Mouse (Mus musculus) ES-E14 (cell line): ENCODE results near the gene Mcrip1. TPM values are rescaled to one million over a fixed set of nuclear protein-coding genes. Genes with fewer than 3 reads are reported as not detected.
A peak's percentile ranks its signal among the peaks of the same experiment; 100 is the strongest.

Source experiments
- DNase-seq: peaks from one replicate; pipeline ENCODE4 v3.0.0-alpha.2; 2013; ENCODE audit warnings: low read depth, low spot score
- H3K27ac ChIP-seq: 2 replicates; pipeline ENCODE4 v1.5.1; 2012; ENCODE audit warnings: low read depth, mild to moderate bottlenecking, low read length, moderate library complexity, mixed read lengths; ENCODE audit not compliant: poor library complexity, insufficient read depth, severe bottlenecking
- H3K36me3 ChIP-seq: 2 replicates; pipeline ENCODE4 v1.6.1; 2012; ENCODE audit warnings: mild to moderate bottlenecking, low read length, moderate library complexity, mixed read lengths; ENCODE audit not compliant: control insufficient read depth, poor library complexity, insufficient read depth, severe bottlenecking
- H3K4me1 ChIP-seq, 2 experiments: fragments of 150-350 bp in 1 of 2; sonication (generic) in 1 of 2; 2 replicates each; pipeline ENCODE4 v1.6.1; 2012; ENCODE audit warnings: low read length in 2 of 2, mild to moderate bottlenecking in 1 of 2, mixed read lengths in 1 of 2; ENCODE audit not compliant: control insufficient read depth in 2 of 2, insufficient read depth in 2 of 2, poor library complexity in 1 of 2
- H3K4me3 ChIP-seq, 2 experiments: fragments of 150-350 bp in 1 of 2; sonication (generic) in 1 of 2; 2 replicates each; pipeline ENCODE4 v1.5.1; 2012; ENCODE audit warnings: low read length in 2 of 2, low read depth in 1 of 2, mild to moderate bottlenecking in 1 of 2, mixed read lengths in 1 of 2; ENCODE audit not compliant: insufficient read depth in 1 of 2, poor library complexity in 1 of 2, severe bottlenecking in 1 of 2
- H3K9ac ChIP-seq: 2 replicates; pipeline ENCODE4 v1.6.1; 2012; ENCODE audit warnings: low read depth, mild to moderate bottlenecking, low read length, mixed read lengths; ENCODE audit not compliant: poor library complexity, insufficient read depth, severe bottlenecking
- H3K9me3 ChIP-seq: fragments of 150-350 bp; sonication (generic); 2 replicates; pipeline ENCODE4 v1.6.1; 2012; ENCODE audit warnings: low read depth, mild to moderate bottlenecking, low read length; ENCODE audit not compliant: control insufficient read depth, insufficient read depth
- CHD2 ChIP-seq: IDR thresholded peaks from 2 replicates; pipeline ENCODE4 v1.6.1; 2014; ENCODE audit warnings: mild to moderate bottlenecking, low read depth, low read length, inconsistent platforms
- HCFC1 ChIP-seq: IDR thresholded peaks from 2 replicates; pipeline ENCODE4 v1.6.1; 2012; ENCODE audit warnings: low read length, inconsistent platforms, borderline replicate concordance; ENCODE audit not compliant: insufficient read depth
- MAFK ChIP-seq: IDR thresholded peaks from 2 replicates; pipeline ENCODE4 v1.6.1; 2014; ENCODE audit warnings: mild to moderate bottlenecking, low read depth, low read length, inconsistent platforms; ENCODE audit not compliant: insufficient read depth
- ZC3H11A ChIP-seq: IDR thresholded peaks from 2 replicates; pipeline ENCODE4 v1.6.1; 2012; ENCODE audit warnings: low read depth, mild to moderate bottlenecking, inconsistent platforms, low read length, borderline replicate concordance
- ZNF384 ChIP-seq: IDR thresholded peaks from 2 replicates; pipeline ENCODE4 v1.6.1; 2012; ENCODE audit warnings: low read depth, low read length, inconsistent platforms
- in situ Hi-C, 2 experiments: fragments of 600-800 bp; cut with MboI; formaldehyde crosslinking; loops; one replicate each; pipeline ENCODE4 v1.15.1; 2025; ENCODE audit warnings: low sequenced_read_pairs in 2 of 2, inconsistent platforms in 1 of 2; ENCODE audit not compliant: unreplicated experiment in 2 of 2
- total RNA-seq: library from RNA; depleted of rRNA; stranded (reverse); fragments of 300-350 nt; gene quantifications from 2 replicates; pipeline ENCODE4 v1.2.3, GENCODE M21; 2012

Mcrip1 gene
- total RNA-seq, 1 experiment: 18.9 TPM

DNA sequence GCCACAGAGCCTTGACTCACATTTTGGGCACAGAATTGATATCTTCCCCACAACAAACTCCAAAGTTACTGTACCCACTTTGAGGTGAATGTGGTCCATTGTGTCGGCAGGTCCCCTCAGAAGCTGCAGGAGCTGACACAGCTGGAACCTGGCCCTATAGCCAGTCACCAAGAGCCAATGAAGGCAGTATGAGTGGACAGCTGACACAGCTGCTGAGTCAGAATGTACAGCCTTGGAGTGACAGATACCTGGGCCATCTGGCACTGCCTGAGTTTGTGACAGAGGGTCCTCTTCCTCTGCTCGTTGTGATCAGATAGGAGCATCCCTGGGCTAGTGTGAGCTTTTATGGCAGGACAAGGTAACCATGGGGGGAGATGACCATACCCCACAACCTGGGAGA is 5.7 kb upstream of the Mcrip1 start:
- in situ Hi-C loops: no loop called here
- DNase-seq: no peak
- H3K36me3 ChIP-seq: peaks cover 6% of the 10 kb centered on the region
- peaks cover 0 to 5% of the 10 kb centered on the region in 2 experiments; a peak in 1 of 4 replicates for H3K4me1 ChIP-seq
- H3K27ac ChIP-seq: no peak overlapping the region
- H3K4me3 ChIP-seq: no peak overlapping the region
- H3K9ac ChIP-seq: no peak overlapping the region
- TF ChIP-seq MAFK (no peak), CHD2 (no peak), ZNF384 (no peak), ZC3H11A (no peak)
- H3K9me3 ChIP-seq: no peaks in the 10 kb centered on the region

DNA sequence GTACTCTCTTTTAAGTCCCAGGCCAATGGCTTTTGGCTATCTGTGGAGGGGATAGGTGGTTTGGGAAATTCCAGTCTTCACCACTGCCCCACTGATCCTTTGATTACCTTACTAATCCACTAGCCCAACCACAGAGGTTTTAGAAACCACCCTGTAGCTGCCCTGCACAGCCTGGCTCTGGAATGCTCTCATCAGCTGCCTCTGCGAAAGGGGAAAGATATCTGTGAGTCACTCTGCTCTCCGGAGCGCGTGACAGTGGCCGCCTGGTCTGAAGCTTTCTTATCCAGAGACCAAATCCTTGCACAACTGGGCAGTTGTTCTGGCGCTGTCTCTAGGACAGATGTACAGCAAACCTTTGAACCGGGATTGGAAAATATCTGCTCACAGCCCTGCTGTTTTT is 5.3 kb upstream of the Mcrip1 start:
- H3K9ac ChIP-seq: no peak overlapping the region
- no peak for TF ChIP-seq CHD2
- no peak for TF ChIP-seq ZC3H11A
- no peak for TF ChIP-seq ZNF384
- TF ChIP-seq HCFC1: no peak
- TF ChIP-seq MAFK: no peak
- H3K36me3 ChIP-seq: 0 out of 2 replicates have a peak, but pooled peaks cover 2% of the 10 kb centered on the region
- peaks cover 0 to 9% of the 10 kb centered on the region in 2 experiments; a peak in 2 of 4 replicates for H3K4me1 ChIP-seq
- no peaks in the 10 kb centered on the region for H3K9me3 ChIP-seq
- no peak overlapping the region for H3K4me3 ChIP-seq
- DNase-seq: no peak
- H3K27ac ChIP-seq: no peak overlapping the region
- in situ Hi-C loops: no loop called here

- in situ Hi-C loops: no loop called here
- no peaks in the 10 kb centered on the region for H3K9me3 ChIP-seq
- no peak for DNase-seq
- H3K9ac ChIP-seq: no peak overlapping the region
- TF ChIP-seq MAFK (no peak), CHD2 (no peak), ZC3H11A (no peak), HCFC1 (no peak), ZNF384 (no peak)
- no peak overlapping the region for H3K27ac ChIP-seq
- H3K36me3 ChIP-seq: no peaks in the 10 kb centered on the region
- H3K4me1 ChIP-seq: peaks cover 0 to 9% of the 10 kb centered on the region in 2 experiments; a peak in 3 of 4 replicates
- no peak overlapping the region for H3K4me3 ChIP-seq
These were observed 3.2 kb upstream of the Mcrip1 start for GRCm38 (mm10) chr11:120552736-120553135.

DNA sequence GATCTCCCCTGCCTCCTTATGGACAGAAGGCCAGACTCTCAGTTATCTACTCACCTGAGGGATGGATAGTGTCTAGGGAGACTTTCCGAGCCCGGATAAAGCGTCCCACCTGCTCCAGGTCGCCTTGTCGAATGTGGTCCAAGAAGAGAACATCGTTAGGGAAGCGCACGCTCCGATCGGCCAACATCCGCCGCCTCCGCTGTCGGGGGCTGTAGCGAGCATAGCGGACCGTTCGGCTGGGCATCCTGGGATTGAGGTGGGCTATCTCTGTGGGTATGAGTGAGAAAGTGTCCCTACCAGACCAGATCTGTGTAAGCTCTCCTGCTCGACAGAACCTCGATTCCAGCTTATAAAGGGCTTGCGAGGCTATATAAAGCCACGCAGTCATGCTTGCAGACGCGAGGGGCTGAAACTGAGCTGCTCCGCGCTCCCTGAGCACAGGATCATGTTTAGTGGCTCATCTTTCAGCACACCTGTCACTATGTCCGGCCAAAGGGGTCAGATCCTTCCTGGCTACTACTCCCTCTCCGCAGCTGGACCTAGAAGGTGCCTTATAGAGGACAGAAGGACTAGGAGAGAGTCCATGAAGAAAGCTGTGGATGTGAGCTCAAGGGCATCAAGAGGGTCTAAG is 1.4 kb upstream of the Mcrip1 start, which contains the start of gene Ppp1r27:
Ppp1r27 (minus strand) TSS at position 323 of the 631 bp plus-strand sequence.
- Histone ChIP-seq H3K9me3 (no peaks in the 10 kb centered on the region), H3K4me1 (peaks cover 0 to 9% of the 10 kb centered on the region in 2 experiments; a peak in 3 of 4 replicates), H3K27ac (no peak within 1 kb of the TSS), H3K9ac (peak within 1 kb of the TSS; percentile 80), H3K4me3 (peak within 1 kb of the TSS; percentile 74 to 76), H3K36me3 (no peaks in the 10 kb centered on the region; the same call in 1 of the 2 replicates)
- no peak for DNase-seq
- in situ Hi-C loops: no loop called here
- TF ChIP-seq ZC3H11A: no peak
- TF ChIP-seq ZNF384: no peak
- no peak for TF ChIP-seq CHD2
- no peak for TF ChIP-seq HCFC1
- no peak for TF ChIP-seq MAFK
